Mouse (Mus musculus): ENCODE results near the gene Cfap206.

Cfap206 gene

GRCm38 (mm10) chr4:34673721-34674120 lies 56.3 kb downstream of the Cfap206 start:
- 71% methylated on average over 5 of the region's 5 CpGs for WGBS

- WGBS, result 82% methylated on average over 5 of the region's 5 CpGs
Observed at GRCm38 (mm10) chr4:34667923-34668322, 62.1 kb downstream of the Cfap206 start.

- 60% methylated on average over 6 of the region's 6 CpGs for WGBS
Observed at GRCm38 (mm10) chr4:34661927-34662326, 68.1 kb downstream of the Cfap206 start.

- 79% methylated on average over 2 of the region's 2 CpGs for WGBS
Observed at GRCm38 (mm10) chr4:34661514-34661913, 68.5 kb downstream of the Cfap206 start.

- WGBS, result 84% methylated on average over 2 of the region's 2 CpGs
Observed at GRCm38 (mm10) chr4:34659012-34659411, 71.0 kb downstream of the Cfap206 start.

GRCm38 (mm10) chr4:34656101-34656500 lies 73.9 kb downstream of the Cfap206 start:
- 96% methylated on average over 10 of the region's 10 CpGs for WGBS

GRCm38 (mm10) chr4:34653179-34653578 lies 76.8 kb downstream of the Cfap206 start:
- WGBS, result 92% methylated on average over 7 of the region's 7 CpGs

- 97% methylated on average over 3 of the region's 3 CpGs for WGBS
Observed at GRCm38 (mm10) chr4:34640731-34641130, 89.3 kb downstream of the Cfap206 start.

- WGBS, result 96% methylated on average over 5 of the region's 5 CpGs
Observed at GRCm38 (mm10) chr4:34639745-34640364, 90.2 kb downstream of the Cfap206 start.

All from cerebral cortex, adult 2 months (tissue).